Mouse (Mus musculus): ENCODE measurements around the gene Vpreb1.

DNA sequence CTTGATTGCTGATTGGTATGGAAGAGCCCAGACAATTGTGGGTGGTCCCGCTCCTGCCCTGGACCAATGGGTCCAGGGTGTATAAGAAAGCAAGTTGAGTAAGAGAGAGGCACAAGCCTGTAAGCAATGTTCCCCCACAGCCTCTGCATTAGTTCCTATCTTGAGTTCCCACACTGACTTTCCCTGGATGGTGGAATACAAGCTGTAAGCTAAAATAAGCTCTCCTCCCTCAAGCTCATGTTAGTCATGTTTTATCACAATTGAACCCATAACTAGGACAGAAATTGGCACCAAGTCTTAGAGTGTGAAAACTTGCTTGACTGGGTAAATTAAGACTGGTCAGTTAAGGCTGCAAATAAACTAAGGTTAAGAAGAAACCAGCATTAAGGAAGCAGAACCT is 15.1 kb downstream of the Vpreb1 start:
- TF ChIP-seq CTCF (IDR thresholded peaks at IDR 0.05; ENCODE audit: low read depth) (no peak), EP300 (IDR thresholded peaks at IDR 0.05; ENCODE audit: low read depth) (no peak)
